Mouse (Mus musculus): Measurements from ENCODE around the gene Plk5. TPM values are rescaled to one million over a fixed set of nuclear protein-coding genes. Genes with fewer than 3 reads are reported as not detected.

Gene Plk5
- total and polyA plus RNA-seq, 2 experiments from 2014 or later = 12.5 to 17.5 TPM

GRCm38 (mm10) chr10:80368392-80368791, 12.1 kb downstream of the Plk5 start:
- Histone ChIP-seq H3K4me1 (ENCODE audit: insufficient read depth, low read length) (no peaks in the 10 kb centered on the region; the same call in 1 of the 2 replicates), H3K27ac (ENCODE audit: low read depth, low read length) (no peak overlapping the region), H3K4me3 (ENCODE audit: low read depth, low read length) (no peak overlapping the region), H3K27me3 (ENCODE audit: insufficient read depth, low read length) (no peaks in the 10 kb centered on the region), H3K9me3 (ENCODE audit: low read length) (no peaks in the 10 kb centered on the region), H3K4me2 (ENCODE audit: low read depth, low read length, poor library complexity, severe bottlenecking) (no peak overlapping the region), H3K36me3 (ENCODE audit: insufficient read depth, low read length) (no peaks in the 10 kb centered on the region), H3K9ac (replicated peaks; ENCODE audit: low read length, poor library complexity, severe bottlenecking) (no peak overlapping the region)
- DNase-seq (ENCODE audit: low spot score) (no peak), ATAC-seq (ENCODE audit: low FRiP score) (no peak)
- TF ChIP-seq CTCF (IDR thresholded peaks at IDR 0.05) = no peak
- WGBS = 91% methylated on average over 6 of the region's 6 CpGs

- WGBS = 79% methylated on average over 21 of the region's 21 CpGs
- Histone ChIP-seq H3K4me1 (ENCODE audit: insufficient read depth, low read length) (no peaks in the 10 kb centered on the region; the same call in 1 of the 2 replicates), H3K36me3 (ENCODE audit: insufficient read depth, low read length) (no peaks in the 10 kb centered on the region), H3K27me3 (ENCODE audit: insufficient read depth, low read length) (no peaks in the 10 kb centered on the region), H3K9ac (replicated peaks; ENCODE audit: low read length, poor library complexity, severe bottlenecking) (no peak overlapping the region), H3K27ac (ENCODE audit: low read depth, low read length) (no peak overlapping the region), H3K9me3 (ENCODE audit: low read length) (no peaks in the 10 kb centered on the region), H3K4me3 (ENCODE audit: low read depth, low read length) (no peak overlapping the region), H3K4me2 (ENCODE audit: low read depth, low read length, poor library complexity, severe bottlenecking) (no peak overlapping the region)
- no peak for DNase-seq (ENCODE audit: low spot score)
- TF ChIP-seq CTCF (IDR thresholded peaks at IDR 0.05) = no peak
- ATAC-seq (ENCODE audit: low FRiP score) = no peak
These were observed 13.9 kb downstream of the Plk5 start for GRCm38 (mm10) chr10:80369995-80370747.

GRCm38 (mm10) chr10:80371411-80371966, 15.2 kb downstream of the Plk5 start:
- ATAC-seq (ENCODE audit: low FRiP score) = peak; percentile 88
- no peaks in the 10 kb centered on the region for H3K36me3 ChIP-seq (ENCODE audit: insufficient read depth, low read length)
- no peaks in the 10 kb centered on the region for H3K27me3 ChIP-seq (ENCODE audit: insufficient read depth, low read length)
- peak overlapping the region; percentile 62 for H3K27ac ChIP-seq (ENCODE audit: low read depth, low read length)
- H3K9me3 ChIP-seq (ENCODE audit: low read length) = no peaks in the 10 kb centered on the region
- H3K4me1 ChIP-seq (ENCODE audit: insufficient read depth, low read length) = no peaks in the 10 kb centered on the region; the same call in 1 of the 2 replicates
- peak overlapping the region; percentile 10 for H3K4me3 ChIP-seq (ENCODE audit: low read depth, low read length)
- TF ChIP-seq CTCF (IDR thresholded peaks at IDR 0.05) = no peak
- peak overlapping the region; percentile 33; the same call in 1 of the 2 replicates for H3K4me2 ChIP-seq (ENCODE audit: low read depth, low read length, poor library complexity, severe bottlenecking)
- DNase-seq (ENCODE audit: low spot score) = peak; percentile 91
- no peak overlapping the region for H3K9ac ChIP-seq (replicated peaks; ENCODE audit: low read length, poor library complexity, severe bottlenecking)
- WGBS = 5% methylated on average over 12 of the region's 12 CpGs

GRCm38 (mm10) chr10:80371983-80372382, 15.7 kb downstream of the Plk5 start:
- ATAC-seq (ENCODE audit: low FRiP score) = no peak
- Histone ChIP-seq H3K9ac (replicated peaks; ENCODE audit: low read length, poor library complexity, severe bottlenecking) (no peak overlapping the region), H3K9me3 (ENCODE audit: low read length) (no peaks in the 10 kb centered on the region), H3K27ac (ENCODE audit: low read depth, low read length) (peak overlapping the region; percentile 62), H3K36me3 (ENCODE audit: insufficient read depth, low read length) (no peaks in the 10 kb centered on the region), H3K4me3 (ENCODE audit: low read depth, low read length) (peak overlapping the region; percentile 10; the same call in 1 of the 2 replicates), H3K4me2 (ENCODE audit: low read depth, low read length, poor library complexity, severe bottlenecking) (peak overlapping the region; percentile 33; the same call in 1 of the 2 replicates), H3K4me1 (ENCODE audit: insufficient read depth, low read length) (no peaks in the 10 kb centered on the region; the same call in 1 of the 2 replicates), H3K27me3 (ENCODE audit: insufficient read depth, low read length) (no peaks in the 10 kb centered on the region)
- no peak for DNase-seq (ENCODE audit: low spot score)
- 50% methylated on average over 9 of the region's 9 CpGs for WGBS
- no peak for TF ChIP-seq CTCF (IDR thresholded peaks at IDR 0.05)

DNA sequence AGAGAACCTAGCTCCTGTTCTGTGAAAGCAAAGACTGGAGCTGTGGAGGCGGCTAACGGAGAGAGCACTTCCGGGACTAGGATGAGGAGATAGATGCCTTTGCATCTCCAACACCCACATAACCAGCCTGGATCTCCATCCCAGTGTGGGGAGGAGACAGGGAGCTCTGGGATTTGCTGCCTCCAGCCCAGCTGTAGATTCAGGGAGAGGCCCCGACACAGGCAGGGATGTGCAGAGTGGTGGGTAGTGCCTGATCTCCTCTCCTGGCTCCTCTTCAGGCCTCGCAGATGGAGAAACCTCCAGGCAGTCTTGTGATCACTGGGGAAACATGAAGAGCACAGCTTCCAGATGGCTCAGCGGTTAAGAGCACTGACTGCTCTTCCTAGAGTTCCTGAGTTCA, 16.4 kb downstream of the Plk5 start:
- no peaks in the 10 kb centered on the region for H3K27me3 ChIP-seq (ENCODE audit: insufficient read depth, low read length)
- no peak overlapping the region for H3K4me2 ChIP-seq (ENCODE audit: low read depth, low read length, poor library complexity, severe bottlenecking)
- no peaks in the 10 kb centered on the region; the same call in 1 of the 2 replicates for H3K4me1 ChIP-seq (ENCODE audit: insufficient read depth, low read length)
- ATAC-seq (ENCODE audit: low FRiP score) (no peak), DNase-seq (ENCODE audit: low spot score) (no peak)
- WGBS = 83% methylated on average over 6 of the region's 6 CpGs
- TF ChIP-seq CTCF (IDR thresholded peaks at IDR 0.05) = no peak
- H3K27ac ChIP-seq (ENCODE audit: low read depth, low read length) = no peak overlapping the region
- no peaks in the 10 kb centered on the region for H3K9me3 ChIP-seq (ENCODE audit: low read length)
- no peak overlapping the region for H3K9ac ChIP-seq (replicated peaks; ENCODE audit: low read length, poor library complexity, severe bottlenecking)
- no peaks in the 10 kb centered on the region for H3K36me3 ChIP-seq (ENCODE audit: insufficient read depth, low read length)
- H3K4me3 ChIP-seq (ENCODE audit: low read depth, low read length) = no peak overlapping the region

DNA sequence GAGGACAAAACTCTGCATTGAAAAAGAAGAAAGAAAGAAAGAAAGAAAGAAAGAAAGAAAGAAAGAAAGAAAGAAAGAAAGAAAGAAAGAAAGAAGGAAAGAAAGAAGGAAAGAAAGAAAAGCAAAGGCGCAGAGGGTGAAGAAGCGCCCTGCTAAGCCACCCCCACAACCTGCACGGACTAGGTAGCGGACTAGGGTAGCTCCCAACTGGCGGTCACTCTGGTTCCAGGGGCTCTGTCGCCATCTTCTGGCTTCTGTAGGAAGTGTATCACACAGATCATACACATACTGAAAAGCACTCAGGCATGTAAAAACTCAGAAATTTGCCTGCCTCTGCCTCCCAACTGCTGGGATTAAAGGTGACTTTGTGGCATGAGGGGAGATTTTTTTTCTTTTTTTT, 17.8 kb downstream of the Plk5 start:
- Histone ChIP-seq H3K36me3 (ENCODE audit: insufficient read depth, low read length) (no peaks in the 10 kb centered on the region), H3K4me1 (ENCODE audit: insufficient read depth, low read length) (no peaks in the 10 kb centered on the region; the same call in 1 of the 2 replicates), H3K27ac (ENCODE audit: low read depth, low read length) (no peak overlapping the region), H3K27me3 (ENCODE audit: insufficient read depth, low read length) (no peaks in the 10 kb centered on the region), H3K9me3 (ENCODE audit: low read length) (no peaks in the 10 kb centered on the region), H3K9ac (replicated peaks; ENCODE audit: low read length, poor library complexity, severe bottlenecking) (no peak overlapping the region), H3K4me2 (ENCODE audit: low read depth, low read length, poor library complexity, severe bottlenecking) (no peak overlapping the region), H3K4me3 (ENCODE audit: low read depth, low read length) (no peak overlapping the region)
- WGBS = 16% methylated on average over 6 of the region's 6 CpGs
- peak; percentile 70 for TF ChIP-seq CTCF (IDR thresholded peaks at IDR 0.05)
- no peak for ATAC-seq (ENCODE audit: low FRiP score)
- peak; percentile 60 for DNase-seq (ENCODE audit: low spot score)

All from midbrain, postnatal 0 days (tissue).